Mouse (Mus musculus) cortical plate, adult 2 months (tissue): ENCODE results near the gene 3110018I06Rik.

ENCODE experiments used
- CTCF ChIP-seq: fragments of 200-500 bp; IDR thresholded peaks from 2 replicates; pipeline ENCODE4 v1.5.1; 2011; ENCODE audit warnings: mild to moderate bottlenecking, control low read depth, low read length; ENCODE audit not compliant: insufficient read depth; ENCODE audit errors: extremely low read depth
- POLR2A ChIP-seq: fragments of 200-500 bp; IDR thresholded peaks from 2 replicates; pipeline ENCODE4 v1.6.1; 2011; ENCODE audit warnings: mild to moderate bottlenecking, low read length, control low read depth; ENCODE audit not compliant: insufficient read depth; ENCODE audit errors: extremely low read depth

- TF ChIP-seq POLR2A (no peak), CTCF (no peak)
Measured at GRCm38 (mm10) chr12:107520941-107521340, 32.5 kb downstream of the 3110018I06Rik start.
